Comparison of ENCODE assay signal across 10 mouse cellular contexts in genomic region chr1:34536291-34536766, GRCm38 (mm10). TPM values are rescaled to one million over a fixed set of nuclear protein-coding genes. Genes with fewer than 3 reads are reported as not detected.
DNase-seq lines count a peak whose midpoint lies in the region; ATAC-seq and TF ChIP-seq lines count a peak whose summit lies in the region.
"Had no signal": no experiment of that assay in that cellular context is flagged by ENCODE, and none has a peak within 500 bp of the region (broad histone marks: within the 10 kb centered on the region; RNA-seq: fewer than 3 reads in every experiment).

No protein-coding gene starts in this region.

- peak overlapping the region; percentile 24 for H3K4me3 ChIP-seq in heart, embryonic 12.5 days
- H3K4me3 ChIP-seq in E14TG2a.4 (replicated peaks; ENCODE audit: low read length) = peak overlapping the region; percentile 74
- H3K4me3 ChIP-seq in forebrain, embryonic 13.5 days = no peak overlapping the region
- peak overlapping the region; percentile 22 for H3K4me3 ChIP-seq in limb, embryonic 15.5 days

- H3K4me1 ChIP-seq in heart, embryonic 12.5 days (replicated peaks) = peaks cover 12% of the 10 kb centered on the region; the same call in 1 of the 2 replicates
- H3K4me1 ChIP-seq in E14TG2a.4 (replicated peaks; ENCODE audit: low read depth, low read length) = peaks cover 41% of the 10 kb centered on the region
- H3K4me1 ChIP-seq in forebrain, embryonic 13.5 days = peaks cover 9% of the 10 kb centered on the region
- peaks cover 7% of the 10 kb centered on the region for H3K4me1 ChIP-seq in limb, embryonic 15.5 days

- ATAC-seq in heart, embryonic 12.5 days (ENCODE audit: insufficient number of reproducible peaks, low FRiP score) = no peak
- ATAC-seq in forebrain, embryonic 13.5 days = no peak
- no peak for ATAC-seq in limb, embryonic 15.5 days (ENCODE audit: insufficient number of reproducible peaks, low FRiP score, low TSS enrichment, low read depth)

- WGBS in heart, embryonic 12.5 days = 2% methylated on average over 14 of the region's 14 CpGs
- 2% methylated on average over 14 of the region's 14 CpGs for WGBS in forebrain, embryonic 13.5 days
- 1% methylated on average over 14 of the region's 14 CpGs for WGBS in limb, embryonic 15.5 days

- H3K27ac ChIP-seq in heart, embryonic 12.5 days (ENCODE audit: poor library complexity, severe bottlenecking) = no peak overlapping the region
- no peak overlapping the region for H3K27ac ChIP-seq in forebrain, embryonic 13.5 days
- no peak overlapping the region for H3K27ac ChIP-seq in limb, embryonic 15.5 days

- H3K9me3 ChIP-seq in heart, embryonic 12.5 days (replicated peaks) = 0 out of 2 replicates have a peak, but pooled peaks cover 3% of the 10 kb centered on the region
- no peaks in the 10 kb centered on the region for H3K9me3 ChIP-seq in E14TG2a.4 (ENCODE audit: low read length)
- H3K9me3 ChIP-seq in forebrain, embryonic 13.5 days (replicated peaks) = no peaks in the 10 kb centered on the region
- no peaks in the 10 kb centered on the region for H3K9me3 ChIP-seq in limb, embryonic 15.5 days

- no peaks in the 10 kb centered on the region for H3K36me3 ChIP-seq in heart, embryonic 12.5 days
- H3K36me3 ChIP-seq in E14TG2a.4 (ENCODE audit: insufficient read depth, low read length) = no peaks in the 10 kb centered on the region
- H3K36me3 ChIP-seq in forebrain, embryonic 13.5 days (ENCODE audit: poor library complexity, severe bottlenecking) = no peaks in the 10 kb centered on the region
- H3K36me3 ChIP-seq in limb, embryonic 15.5 days = no peaks in the 10 kb centered on the region

- H3K27me3 ChIP-seq in heart, embryonic 12.5 days (replicated peaks) = peaks cover 25% of the 10 kb centered on the region
- H3K27me3 ChIP-seq in E14TG2a.4 (ENCODE audit: insufficient read depth, low read length) = peaks cover 30% of the 10 kb centered on the region
- H3K27me3 ChIP-seq in forebrain, embryonic 13.5 days = peaks cover 41% of the 10 kb centered on the region
- peaks cover 36% of the 10 kb centered on the region for H3K27me3 ChIP-seq in limb, embryonic 15.5 days

- H3K9ac ChIP-seq in heart, embryonic 12.5 days = peak overlapping the region; percentile 20; the same call in 1 of the 2 replicates
- H3K9ac ChIP-seq in forebrain, embryonic 13.5 days = no peak overlapping the region
- H3K9ac ChIP-seq in limb, embryonic 15.5 days = no peak overlapping the region

- intact Hi-C loops in heart, postnatal 14 days (cut with DNase I) = no loop called here

- DNase-seq in heart, postnatal 14 days = no peak
- no peak for DNase-seq in left cerebral cortex, adult 18-20 months (ENCODE audit: low spot score in 2 of 2)
- DNase-seq in spleen, adult 18-20 months = no peak
- DNase-seq in layer of hippocampus, adult 11-12 months (ENCODE audit: low spot score) = no peak

- no peak for TF ChIP-seq CTCF in E14TG2a.4 (conservative IDR thresholded peaks at IDR 0.05; ENCODE audit: low read length)

- peak overlapping the region; percentile 58 for H3K4me2 ChIP-seq in heart, embryonic 12.5 days
- H3K4me2 ChIP-seq in forebrain, embryonic 13.5 days = peak overlapping the region; percentile 36
- peak overlapping the region; percentile 41 for H3K4me2 ChIP-seq in limb, embryonic 15.5 days

RNA-seq across cellular contexts. Expression of gene Cfc1, which starts 0.9 kb away (rescaled TPM):
- 0.32 and 0.42 TPM in 2 replicates for polyA plus RNA-seq in heart, embryonic 12.5 days (2016; fragmentation: Nextera tagmentation; extraction: Ambion mirVana)
- not detected for total RNA-seq in heart, postnatal 14 days (2021)
- not detected in 2 replicates for polyA plus RNA-seq in forebrain, embryonic 13.5 days (2015; fragmentation: Nextera tagmentation; extraction: Ambion mirVana)
- 0.96 TPM in 2 replicates for polyA plus RNA-seq in limb, embryonic 15.5 days (2015; fragmentation: Nextera tagmentation; extraction: Ambion mirVana)
- not detected for total RNA-seq in left cerebral cortex, adult 18-20 months (2021)
- total RNA-seq: left cerebral cortex, postnatal 10 days had no signal

RNA-seq across cellular contexts. Expression of gene Prss40, which starts 24.4 kb away (rescaled TPM):
- polyA plus RNA-seq in heart, embryonic 12.5 days (2016; fragmentation: Nextera tagmentation; extraction: Ambion mirVana) = not detected in 2 replicates
- not detected for total RNA-seq in heart, postnatal 14 days (2021)
- not detected in 2 replicates for polyA plus RNA-seq in forebrain, embryonic 13.5 days (2015; fragmentation: Nextera tagmentation; extraction: Ambion mirVana)
- polyA plus RNA-seq in limb, embryonic 15.5 days (2015; fragmentation: Nextera tagmentation; extraction: Ambion mirVana) = 0.14 TPM in 1 of 2 replicates, not detected in the other
- total RNA-seq in left cerebral cortex, adult 18-20 months (2021) = not detected
- total RNA-seq: left cerebral cortex, postnatal 10 days had no signal
- polyA plus RNA-seq: urinary bladder, adult 2 months had no signal

RNA-seq across cellular contexts. Expression of gene Prss39, which starts 38.1 kb away (rescaled TPM):
- polyA plus RNA-seq in heart, embryonic 12.5 days (2016; fragmentation: Nextera tagmentation; extraction: Ambion mirVana) = not detected in 2 replicates
- not detected for total RNA-seq in heart, postnatal 14 days (2021)
- not detected in 2 replicates for polyA plus RNA-seq in forebrain, embryonic 13.5 days (2015; fragmentation: Nextera tagmentation; extraction: Ambion mirVana)
- not detected in 2 replicates for polyA plus RNA-seq in limb, embryonic 15.5 days (2015; fragmentation: Nextera tagmentation; extraction: Ambion mirVana)
- not detected for total RNA-seq in left cerebral cortex, adult 18-20 months (2021)
- total RNA-seq: left cerebral cortex, postnatal 10 days had no signal
- polyA plus RNA-seq: urinary bladder, adult 2 months had no signal

RNA-seq across cellular contexts. Expression of gene Amer3, which starts 43.1 kb away (rescaled TPM):
- 0.04 TPM in 1 of 2 replicates, not detected in the other for polyA plus RNA-seq in heart, embryonic 12.5 days (2016; fragmentation: Nextera tagmentation; extraction: Ambion mirVana)
- total RNA-seq in heart, postnatal 14 days (2021) = not detected
- polyA plus RNA-seq in forebrain, embryonic 13.5 days (2015; fragmentation: Nextera tagmentation; extraction: Ambion mirVana) = 12.5 and 15.2 TPM in 2 replicates
- polyA plus RNA-seq in limb, embryonic 15.5 days (2015; fragmentation: Nextera tagmentation; extraction: Ambion mirVana) = 0.09 TPM in 1 of 2 replicates, not detected in the other
- 10 to 100 TPM; 24.7 to 25.0 TPM for total RNA-seq in left cerebral cortex, adult 18-20 months (2021)
